Mouse (Mus musculus): Measurements from ENCODE around the gene Gm21083.
"Not testable (repeated sequence)": the region's sequence is repeated elsewhere in the genome, so short reads cannot be mapped to it uniquely, and the experiment has no call there.

Gene Gm21083

GRCm38 (mm10) chr5:15577033-15577432, at the start of gene Gm21083:
Gene Gm21083 (plus strand): TSS chr5:15577333.
- DNase-seq = not testable (repeated sequence)

GRCm38 (mm10) chr5:15529122-15529521, 48.0 kb upstream of the Gm21083 start, which contains the start of gene Gm21190:
Gene Gm21190 (minus strand): TSS chr5:15529222.
- not testable (repeated sequence) for DNase-seq

GRCm38 (mm10) chr5:15548642-15549041, 28.5 kb upstream of the Gm21083 start:
- DNase-seq = not testable (repeated sequence)

- DNase-seq = not testable (repeated sequence)
These were observed 28.0 kb upstream of the Gm21083 start for GRCm38 (mm10) chr5:15549134-15549533.

GRCm38 (mm10) chr5:15549606-15550005, 27.5 kb upstream of the Gm21083 start:
- DNase-seq = peak; percentile 1

- DNase-seq = peak; percentile 12
These were observed 18.5 kb upstream of the Gm21083 start for GRCm38 (mm10) chr5:15558654-15559053.

GRCm38 (mm10) chr5:15561425-15562264, 15.5 kb upstream of the Gm21083 start:
- DNase-seq = not testable (repeated sequence)

- not testable (repeated sequence) for DNase-seq
These were observed 3.4 kb upstream of the Gm21083 start for GRCm38 (mm10) chr5:15573735-15574134.

GRCm38 (mm10) chr5:15586351-15586750, 9.2 kb downstream of the Gm21083 start:
- peak; percentile 28 for DNase-seq

- not testable (repeated sequence) for DNase-seq
These were observed 11.2 kb downstream of the Gm21083 start for GRCm38 (mm10) chr5:15588291-15588690.

- DNase-seq = not testable (repeated sequence)
These were observed 13.5 kb downstream of the Gm21083 start for GRCm38 (mm10) chr5:15590635-15591034.

GRCm38 (mm10) chr5:15591577-15591976, 14.4 kb downstream of the Gm21083 start:
- not testable (repeated sequence) for DNase-seq

- not testable (repeated sequence) for DNase-seq
These were observed 21.7 kb downstream of the Gm21083 start for GRCm38 (mm10) chr5:15598831-15599230.

- not testable (repeated sequence) for DNase-seq
These were observed 23.2 kb downstream of the Gm21083 start for GRCm38 (mm10) chr5:15600342-15600741.

- not testable (repeated sequence) for DNase-seq
These were observed 24.3 kb downstream of the Gm21083 start for GRCm38 (mm10) chr5:15601481-15601880.

GRCm38 (mm10) chr5:15601960-15602359, 24.8 kb downstream of the Gm21083 start:
- DNase-seq = not testable (repeated sequence)

- not testable (repeated sequence) for DNase-seq
These were observed 25.4 kb downstream of the Gm21083 start for GRCm38 (mm10) chr5:15602424-15602947.

GRCm38 (mm10) chr5:15603008-15603407, 25.9 kb downstream of the Gm21083 start:
- not testable (repeated sequence) for DNase-seq

- not testable (repeated sequence) for DNase-seq
These were observed 26.5 kb downstream of the Gm21083 start for GRCm38 (mm10) chr5:15603585-15603984.

GRCm38 (mm10) chr5:15606677-15607076, 29.5 kb downstream of the Gm21083 start:
- peak; percentile 3 for DNase-seq

GRCm38 (mm10) chr5:15610695-15611094, 33.6 kb downstream of the Gm21083 start:
- not testable (repeated sequence) for DNase-seq

- not testable (repeated sequence) for DNase-seq
These were observed 39.1 kb downstream of the Gm21083 start for GRCm38 (mm10) chr5:15616195-15616594.

- DNase-seq = not testable (repeated sequence)
These were observed 41.6 kb downstream of the Gm21083 start, which contains the start of gene Speer4d for GRCm38 (mm10) chr5:15618764-15619163. Gene Speer4d (plus strand): TSS chr5:15619064.

GRCm38 (mm10) chr5:15628136-15628535, 51.0 kb downstream of the Gm21083 start:
- peak; percentile 5 for DNase-seq
